Mouse (Mus musculus): ENCODE measurements around the gene Tamm41. TPM values are rescaled to one million over a fixed set of nuclear protein-coding genes. Genes with fewer than 3 reads are reported as not detected.

Tamm41 gene
- polyA plus RNA-seq, 1 experiment from 2014 or later, result 34.9 TPM

DNA sequence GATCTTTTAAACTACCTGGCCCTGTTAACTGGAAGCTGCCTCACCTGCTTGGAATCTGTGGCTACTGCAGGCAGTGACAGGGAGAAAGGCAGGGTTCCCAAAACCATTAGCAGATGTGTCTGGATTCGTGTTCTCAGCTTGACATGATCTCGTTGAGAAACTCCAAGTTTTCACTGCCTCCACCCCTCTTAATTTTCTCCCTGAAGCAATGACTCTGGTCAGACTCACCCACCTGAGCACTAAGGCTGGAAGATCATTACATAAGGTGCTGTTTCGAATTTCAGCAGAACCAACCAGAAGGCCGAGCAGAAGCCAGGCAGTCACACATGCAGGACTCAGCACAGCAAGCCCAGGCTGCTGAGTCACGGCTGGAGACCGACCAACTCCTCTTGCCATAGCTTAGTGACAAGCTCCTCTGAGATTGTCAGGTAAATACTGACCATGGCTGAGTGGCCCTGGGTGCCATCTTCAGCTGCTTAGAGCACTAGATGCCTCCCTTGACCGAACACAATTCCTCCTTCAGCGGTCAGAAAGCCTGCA, 32.3 kb downstream of the Tamm41 start:
- no peak overlapping the region for H3K9ac ChIP-seq (ENCODE audit: low read length)
- H3K36me3 ChIP-seq (ENCODE audit: control insufficient read depth, insufficient read depth, low read length), result peaks cover 20% of the 10 kb centered on the region
- no peak for ATAC-seq (ENCODE audit: insufficient number of reproducible peaks, insufficient read depth, low FRiP score, low read depth)
- no peak overlapping the region for H3K4me3 ChIP-seq (ENCODE audit: control insufficient read depth in 1 of 2, insufficient read depth in 1 of 2, low read depth in 1 of 2, low read length in 2 of 2)
- H3K4me2 ChIP-seq (ENCODE audit: low read length), result no peak overlapping the region
- H3K27ac ChIP-seq (replicated peaks in 1 of 2; ENCODE audit: control insufficient read depth in 1 of 2, insufficient read depth in 1 of 2, low read depth in 2 of 2, low read length in 2 of 2), result no peak overlapping the region
- no peaks in the 10 kb centered on the region for H3K9me3 ChIP-seq (ENCODE audit: control insufficient read depth, low read length)
- H3K4me1 ChIP-seq (ENCODE audit: control insufficient read depth in 2 of 2, insufficient read depth in 2 of 2, low read length in 2 of 2), result peaks cover 10 to 11% of the 10 kb centered on the region in 2 experiments; a peak in 3 of 4 replicates
- H3K27me3 ChIP-seq (ENCODE audit: control insufficient read depth, insufficient read depth, low read length), result no peaks in the 10 kb centered on the region
- WGBS, result 85% methylated on average over 8 of the region's 8 CpGs

DNA sequence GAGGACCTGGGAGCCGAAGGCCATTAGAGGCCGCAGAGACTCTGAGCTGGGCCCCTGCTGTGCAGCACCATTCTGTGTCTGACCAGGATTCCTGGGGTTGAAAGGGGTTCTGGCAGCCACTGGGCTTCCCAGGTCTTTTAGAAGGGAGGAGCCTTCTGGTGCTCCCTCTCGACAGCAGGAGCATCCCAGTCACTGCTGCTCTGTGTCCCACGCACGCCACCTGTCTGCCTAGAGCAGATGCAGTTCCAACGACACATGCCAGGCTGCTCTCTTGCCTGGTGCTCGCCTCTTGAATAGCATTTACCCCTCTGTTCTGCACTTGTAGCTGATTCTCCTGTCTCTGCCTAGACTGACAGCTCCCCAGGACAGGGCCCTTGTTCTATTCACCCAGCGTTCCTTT, 33.0 kb downstream of the Tamm41 start:
- Histone ChIP-seq H3K4me1 (ENCODE audit: control insufficient read depth in 2 of 2, insufficient read depth in 2 of 2, low read length in 2 of 2) (peaks cover 10 to 11% of the 10 kb centered on the region in 2 experiments; a peak in 3 of 4 replicates), H3K4me3 (ENCODE audit: control insufficient read depth in 1 of 2, insufficient read depth in 1 of 2, low read depth in 1 of 2, low read length in 2 of 2) (no peak overlapping the region), H3K9me3 (ENCODE audit: control insufficient read depth, low read length) (no peaks in the 10 kb centered on the region), H3K27me3 (ENCODE audit: control insufficient read depth, insufficient read depth, low read length) (no peaks in the 10 kb centered on the region), H3K27ac (replicated peaks in 1 of 2; ENCODE audit: control insufficient read depth in 1 of 2, insufficient read depth in 1 of 2, low read depth in 2 of 2, low read length in 2 of 2) (no peak overlapping the region), H3K9ac (ENCODE audit: low read length) (no peak overlapping the region), H3K36me3 (ENCODE audit: control insufficient read depth, insufficient read depth, low read length) (peaks cover 18% of the 10 kb centered on the region), H3K4me2 (ENCODE audit: low read length) (no peak overlapping the region)
- WGBS, result 83% methylated on average over 8 of the region's 8 CpGs
- ATAC-seq (ENCODE audit: insufficient number of reproducible peaks, insufficient read depth, low FRiP score, low read depth), result no peak

DNA sequence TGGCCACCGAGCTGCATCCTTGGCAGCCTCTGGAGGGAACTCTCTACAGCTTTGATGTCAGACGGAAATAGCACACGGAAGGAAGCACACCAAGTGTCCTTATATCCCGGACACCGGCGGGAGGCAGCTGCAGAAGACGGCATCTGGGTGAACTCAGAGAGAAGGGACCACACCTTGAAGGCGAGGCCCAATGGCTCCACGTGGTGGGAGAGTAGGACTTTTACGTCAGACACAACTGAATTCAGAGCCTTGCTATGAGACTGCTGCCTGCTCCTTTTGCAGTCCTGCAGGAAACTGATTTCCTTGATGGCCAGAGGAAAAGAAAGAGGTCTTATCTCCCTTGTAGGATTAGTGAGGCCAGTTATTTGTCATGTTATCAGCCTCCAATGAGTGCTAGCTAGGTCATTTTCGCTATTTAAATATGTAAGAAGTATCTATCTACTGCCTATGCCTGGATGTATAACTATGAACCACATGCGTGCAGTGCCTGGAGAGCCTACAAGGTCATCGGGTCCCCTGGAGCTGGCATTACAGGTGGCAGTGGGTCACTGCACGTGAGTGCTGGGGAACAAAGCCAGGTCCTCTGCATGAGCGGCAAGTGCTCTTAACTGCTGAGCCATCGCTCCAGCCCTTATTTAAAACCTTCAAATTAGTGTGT, 39.2 kb downstream of the Tamm41 start:
- no peaks in the 10 kb centered on the region for H3K27me3 ChIP-seq (ENCODE audit: control insufficient read depth, insufficient read depth, low read length)
- H3K4me2 ChIP-seq (ENCODE audit: low read length), result no peak overlapping the region
- peaks cover 2 to 6% of the 10 kb centered on the region in 2 experiments; a peak in 1 of 4 replicates for H3K4me1 ChIP-seq (ENCODE audit: control insufficient read depth in 2 of 2, insufficient read depth in 2 of 2, low read length in 2 of 2)
- 0 out of 2 replicates have a peak, but pooled peaks cover 2% of the 10 kb centered on the region for H3K36me3 ChIP-seq (ENCODE audit: control insufficient read depth, insufficient read depth, low read length)
- no peak for ATAC-seq (ENCODE audit: insufficient number of reproducible peaks, insufficient read depth, low FRiP score, low read depth)
- H3K9me3 ChIP-seq (ENCODE audit: control insufficient read depth, low read length), result no peaks in the 10 kb centered on the region
- H3K27ac ChIP-seq (replicated peaks in 1 of 2; ENCODE audit: control insufficient read depth in 1 of 2, insufficient read depth in 1 of 2, low read depth in 2 of 2, low read length in 2 of 2), result no peak overlapping the region
- 52% methylated on average over 16 of the region's 16 CpGs for WGBS
- no peak overlapping the region for H3K9ac ChIP-seq (ENCODE audit: low read length)
- no peak overlapping the region for H3K4me3 ChIP-seq (ENCODE audit: control insufficient read depth in 1 of 2, insufficient read depth in 1 of 2, low read depth in 1 of 2, low read length in 2 of 2)

- Histone ChIP-seq H3K27ac (replicated peaks in 1 of 2; ENCODE audit: control insufficient read depth in 1 of 2, insufficient read depth in 1 of 2, low read depth in 2 of 2, low read length in 2 of 2) (no peak overlapping the region), H3K4me1 (ENCODE audit: control insufficient read depth in 2 of 2, insufficient read depth in 2 of 2, low read length in 2 of 2) (peaks cover 2 to 6% of the 10 kb centered on the region in 2 experiments; a peak in 1 of 4 replicates), H3K27me3 (ENCODE audit: control insufficient read depth, insufficient read depth, low read length) (no peaks in the 10 kb centered on the region), H3K9me3 (ENCODE audit: control insufficient read depth, low read length) (no peaks in the 10 kb centered on the region), H3K4me3 (ENCODE audit: control insufficient read depth in 1 of 2, insufficient read depth in 1 of 2, low read depth in 1 of 2, low read length in 2 of 2) (no peak overlapping the region), H3K36me3 (ENCODE audit: control insufficient read depth, insufficient read depth, low read length) (no peaks in the 10 kb centered on the region), H3K4me2 (ENCODE audit: low read length) (no peak overlapping the region), H3K9ac (ENCODE audit: low read length) (no peak overlapping the region)
- WGBS, result 79% methylated on average over 5 of the region's 5 CpGs
- ATAC-seq (ENCODE audit: insufficient number of reproducible peaks, insufficient read depth, low FRiP score, low read depth), result no peak
Observed at GRCm38 (mm10) chr6:114997471-114997870, 40.2 kb downstream of the Tamm41 start.

GRCm38 (mm10) chr6:114996910-114997309, 40.8 kb downstream of the Tamm41 start:
- no peaks in the 10 kb centered on the region for H3K36me3 ChIP-seq (ENCODE audit: control insufficient read depth, insufficient read depth, low read length)
- H3K4me1 ChIP-seq (ENCODE audit: control insufficient read depth in 2 of 2, insufficient read depth in 2 of 2, low read length in 2 of 2), result peaks cover 2 to 6% of the 10 kb centered on the region in 2 experiments; a peak in 1 of 4 replicates
- no peaks in the 10 kb centered on the region for H3K27me3 ChIP-seq (ENCODE audit: control insufficient read depth, insufficient read depth, low read length)
- no peak for ATAC-seq (ENCODE audit: insufficient number of reproducible peaks, insufficient read depth, low FRiP score, low read depth)
- no peak overlapping the region for H3K27ac ChIP-seq (replicated peaks in 1 of 2; ENCODE audit: control insufficient read depth in 1 of 2, insufficient read depth in 1 of 2, low read depth in 2 of 2, low read length in 2 of 2)
- H3K4me3 ChIP-seq (ENCODE audit: control insufficient read depth in 1 of 2, insufficient read depth in 1 of 2, low read depth in 1 of 2, low read length in 2 of 2), result no peak overlapping the region
- WGBS, result 89% methylated on average over 5 of the region's 5 CpGs
- H3K9me3 ChIP-seq (ENCODE audit: control insufficient read depth, low read length), result no peaks in the 10 kb centered on the region
- H3K4me2 ChIP-seq (ENCODE audit: low read length), result no peak overlapping the region
- no peak overlapping the region for H3K9ac ChIP-seq (ENCODE audit: low read length)

GRCm38 (mm10) chr6:114994079-114994478, 43.6 kb downstream of the Tamm41 start:
- H3K4me1 ChIP-seq (ENCODE audit: control insufficient read depth in 2 of 2, insufficient read depth in 2 of 2, low read length in 2 of 2), result peaks cover 2 to 6% of the 10 kb centered on the region in 2 experiments; a peak in 1 of 4 replicates
- H3K27me3 ChIP-seq (ENCODE audit: control insufficient read depth, insufficient read depth, low read length), result no peaks in the 10 kb centered on the region
- H3K4me3 ChIP-seq (ENCODE audit: control insufficient read depth in 1 of 2, insufficient read depth in 1 of 2, low read depth in 1 of 2, low read length in 2 of 2), result no peak overlapping the region
- no peak overlapping the region for H3K4me2 ChIP-seq (ENCODE audit: low read length)
- no peak for ATAC-seq (ENCODE audit: insufficient number of reproducible peaks, insufficient read depth, low FRiP score, low read depth)
- no peaks in the 10 kb centered on the region for H3K9me3 ChIP-seq (ENCODE audit: control insufficient read depth, low read length)
- H3K9ac ChIP-seq (ENCODE audit: low read length), result no peak overlapping the region
- 84% methylated on average over 5 of the region's 5 CpGs for whole genome bisulfite sequencing
- no peaks in the 10 kb centered on the region for H3K36me3 ChIP-seq (ENCODE audit: control insufficient read depth, insufficient read depth, low read length)
- H3K27ac ChIP-seq (replicated peaks in 1 of 2; ENCODE audit: control insufficient read depth in 1 of 2, insufficient read depth in 1 of 2, low read depth in 2 of 2, low read length in 2 of 2), result no peak overlapping the region

- Histone ChIP-seq H3K27ac (replicated peaks in 1 of 2; ENCODE audit: control insufficient read depth in 1 of 2, insufficient read depth in 1 of 2, low read depth in 2 of 2, low read length in 2 of 2) (no peak overlapping the region), H3K9ac (ENCODE audit: low read length) (no peak overlapping the region), H3K27me3 (ENCODE audit: control insufficient read depth, insufficient read depth, low read length) (no peaks in the 10 kb centered on the region), H3K4me3 (ENCODE audit: control insufficient read depth in 1 of 2, insufficient read depth in 1 of 2, low read depth in 1 of 2, low read length in 2 of 2) (no peak overlapping the region), H3K9me3 (ENCODE audit: control insufficient read depth, low read length) (no peaks in the 10 kb centered on the region), H3K4me1 (ENCODE audit: control insufficient read depth in 2 of 2, insufficient read depth in 2 of 2, low read length in 2 of 2) (peaks cover 2 to 3% of the 10 kb centered on the region in 2 experiments; a peak in 1 of 4 replicates), H3K4me2 (ENCODE audit: low read length) (no peak overlapping the region), H3K36me3 (ENCODE audit: control insufficient read depth, insufficient read depth, low read length) (no peaks in the 10 kb centered on the region)
- no peak for ATAC-seq (ENCODE audit: insufficient number of reproducible peaks, insufficient read depth, low FRiP score, low read depth)
- 74% methylated on average over 8 of the region's 8 CpGs for WGBS
Observed at GRCm38 (mm10) chr6:114993659-114994058, 44.0 kb downstream of the Tamm41 start.

Measured in heart, embryonic 14.5 days (tissue).